Mouse (Mus musculus) heart, postnatal 0 days (tissue): ENCODE measurements around the gene Ptprm. TPM values are rescaled to one million over a fixed set of nuclear protein-coding genes. Genes with fewer than 3 reads are reported as not detected.

Experiments
- ATAC-seq: fragments of 200-750 bp; cut with Nextera tagmentation; 2 replicates; pipeline ENCODE4 v1.8.0; 2017; ENCODE audit warnings: low read depth, moderate number of reproducible peaks, moderate library complexity; ENCODE audit not compliant: insufficient read depth
- DNase-seq: peaks from one replicate; pipeline ENCODE4 v3.0.0-alpha.2; 2016; ENCODE audit warnings: low spot score
- H3K27ac ChIP-seq: fragments of 300-500 bp; sonication (generic); 2 replicates; pipeline ENCODE4 v1.5.1; 2014; ENCODE audit warnings: low read depth, mild to moderate bottlenecking
- H3K27me3 ChIP-seq: fragments of 300-500 bp; sonication (generic); 2 replicates; pipeline ENCODE4 v1.6.1; 2014; ENCODE audit warnings: low read length, mixed read lengths; ENCODE audit not compliant: control insufficient read depth, insufficient read depth
- H3K36me3 ChIP-seq: fragments of 300-500 bp; sonication (generic); replicated peaks from 2 replicates; pipeline ENCODE4 v1.6.1; 2014; ENCODE audit warnings: low read length, mixed read lengths; ENCODE audit not compliant: control insufficient read depth, insufficient read depth
- H3K4me1 ChIP-seq: fragments of 300-500 bp; sonication (generic); 2 replicates; pipeline ENCODE4 v1.6.1; 2014; ENCODE audit warnings: antibody characterized with exemption; ENCODE audit not compliant: control insufficient read depth, insufficient read depth
- H3K4me2 ChIP-seq: fragments of 300-500 bp; sonication (generic); 2 replicates; pipeline ENCODE4 v1.6.1; 2014; ENCODE audit warnings: low read depth, mild to moderate bottlenecking, low read length, moderate library complexity
- H3K4me3 ChIP-seq: fragments of 300-500 bp; sonication (generic); 2 replicates; pipeline ENCODE4 v1.5.1; 2014; ENCODE audit warnings: low read depth, low read length
- H3K9ac ChIP-seq: fragments of 300-500 bp; sonication (generic); replicated peaks from 2 replicates; pipeline ENCODE4 v1.6.1; 2014; ENCODE audit warnings: low read depth, low read length, mixed read lengths
- H3K9me3 ChIP-seq: fragments of 300-500 bp; sonication (generic); replicated peaks from 2 replicates; pipeline ENCODE4 v1.6.1; 2016; ENCODE audit warnings: low read length; ENCODE audit not compliant: control insufficient read depth
- CTCF ChIP-seq: IDR thresholded peaks from 2 replicates; pipeline ENCODE4 v1.5.1; 2016; ENCODE audit warnings: antibody characterized with exemption, control low read depth, low read depth
- EP300 ChIP-seq: IDR thresholded peaks from 2 replicates; pipeline ENCODE4 v1.6.1; 2016; ENCODE audit warnings: antibody characterized with exemption, low read depth
- WGBS: fragments of 180-500 bp; shearing (Covaris S2); extraction: QIAGEN DNeasy Blood & Tissue Kit; methylation state at CpG from one replicate; pipeline ENCODE4 v1.1.7; 2014; 5-methylcytosine and 5-hydroxymethylcytosine counted together
- polyA plus RNA-seq: library from polyadenylated mRNA; unstranded; fragments of >200 nt; fragmentation: Nextera tagmentation; extraction: Ambion mirVana; gene quantifications from 2 replicates; pipeline ENCODE4 v1.2.1, GENCODE M21; 2015
- total RNA-seq: library from RNA; depleted of rRNA; stranded (reverse); fragments of >200 nt; gene quantifications from 2 replicates; pipeline ENCODE4 v1.2.3, GENCODE M21; 2014; ENCODE audit warnings: low replicate concordance

Ptprm gene
- total and polyA plus RNA-seq, 2 experiments from 2014 or later: 11.9 to 48.0 TPM

GRCm38 (mm10) chr17:67345157-67345556 is 9.1 kb downstream of the Ptprm start:
- Histone ChIP-seq H3K4me2 (no peak overlapping the region), H3K27me3 (no peaks in the 10 kb centered on the region), H3K36me3 (no peaks in the 10 kb centered on the region), H3K9ac (no peak overlapping the region), H3K27ac (peak overlapping the region; percentile 35; the same call in 1 of the 2 replicates), H3K9me3 (no peaks in the 10 kb centered on the region), H3K4me3 (no peak overlapping the region), H3K4me1 (0 out of 2 replicates have a peak, but pooled peaks cover 4% of the 10 kb centered on the region)
- ATAC-seq (no peak), DNase-seq (no peak)
- TF ChIP-seq EP300: 0 out of 2 replicates have a peak, but pooled peaks have one; percentile 51
- no peak for TF ChIP-seq CTCF
- 71% methylated on average over 8 of the region's 8 CpGs for WGBS

GRCm38 (mm10) chr17:67343471-67343870 is 10.8 kb downstream of the Ptprm start:
- H3K4me1 ChIP-seq: 0 out of 2 replicates have a peak, but pooled peaks cover 4% of the 10 kb centered on the region
- no peaks in the 10 kb centered on the region for H3K36me3 ChIP-seq
- H3K9me3 ChIP-seq: no peaks in the 10 kb centered on the region
- 62% methylated on average over 2 of the region's 2 CpGs for WGBS
- H3K27me3 ChIP-seq: no peaks in the 10 kb centered on the region
- H3K4me3 ChIP-seq: no peak overlapping the region
- DNase-seq (no peak), ATAC-seq (no peak)
- H3K27ac ChIP-seq: no peak overlapping the region
- TF ChIP-seq EP300: no peak
- TF ChIP-seq CTCF: no peak
- H3K4me2 ChIP-seq: no peak overlapping the region
- H3K9ac ChIP-seq: no peak overlapping the region

GRCm38 (mm10) chr17:67343006-67343405 is 11.3 kb downstream of the Ptprm start:
- no peak for ATAC-seq

GRCm38 (mm10) chr17:67340362-67340761 is 13.9 kb downstream of the Ptprm start:
- Histone ChIP-seq H3K36me3 (no peaks in the 10 kb centered on the region), H3K4me1 (0 out of 2 replicates have a peak, but pooled peaks cover 4% of the 10 kb centered on the region), H3K9ac (no peak overlapping the region), H3K4me3 (no peak overlapping the region), H3K9me3 (no peaks in the 10 kb centered on the region), H3K4me2 (no peak overlapping the region), H3K27me3 (no peaks in the 10 kb centered on the region), H3K27ac (no peak overlapping the region)
- 82% methylated on average over 6 of the region's 6 CpGs for WGBS
- ATAC-seq (no peak), DNase-seq (no peak)
- TF ChIP-seq EP300 (no peak), CTCF (no peak)

More at GRCm38 (mm10) chr17:67343006-67343405, 11.3 kb downstream of the Ptprm start:
- Histone ChIP-seq H3K27me3 (no peaks in the 10 kb centered on the region), H3K4me2 (no peak overlapping the region), H3K9me3 (no peaks in the 10 kb centered on the region), H3K36me3 (no peaks in the 10 kb centered on the region), H3K4me3 (no peak overlapping the region), H3K27ac (no peak overlapping the region), H3K9ac (no peak overlapping the region), H3K4me1 (0 out of 2 replicates have a peak, but pooled peaks cover 4% of the 10 kb centered on the region)
- no peak for TF ChIP-seq CTCF
- TF ChIP-seq EP300: no peak
- 45% methylated on average over 6 of the region's 6 CpGs for WGBS
- DNase-seq: no peak

GRCm38 (mm10) chr17:67339569-67339968 is 14.7 kb downstream of the Ptprm start:
- no peak for DNase-seq
- Histone ChIP-seq H3K36me3 (no peaks in the 10 kb centered on the region), H3K4me2 (no peak overlapping the region), H3K4me1 (no peaks in the 10 kb centered on the region), H3K4me3 (no peak overlapping the region), H3K27ac (no peak overlapping the region), H3K9ac (no peak overlapping the region), H3K9me3 (no peaks in the 10 kb centered on the region), H3K27me3 (no peaks in the 10 kb centered on the region)
- 87% methylated on average over 5 of the region's 5 CpGs for WGBS
- no peak for TF ChIP-seq EP300
- TF ChIP-seq CTCF: no peak
- no peak for ATAC-seq

- H3K27ac ChIP-seq: no peak overlapping the region
- no peak overlapping the region for H3K4me2 ChIP-seq
- no peaks in the 10 kb centered on the region for H3K4me1 ChIP-seq
- H3K27me3 ChIP-seq: no peaks in the 10 kb centered on the region
- no peaks in the 10 kb centered on the region for H3K9me3 ChIP-seq
- H3K4me3 ChIP-seq: no peak overlapping the region
- DNase-seq: no peak
- no peak for ATAC-seq
- WGBS: 77% methylated on average over 3 of the region's 3 CpGs
- H3K9ac ChIP-seq: no peak overlapping the region
- TF ChIP-seq EP300: no peak
- TF ChIP-seq CTCF: no peak
- H3K36me3 ChIP-seq: no peaks in the 10 kb centered on the region
Measured at GRCm38 (mm10) chr17:67334310-67334709, 19.9 kb downstream of the Ptprm start.
